Mouse (Mus musculus) retina, embryonic 14.5 days (tissue): ENCODE measurements at regions not wholly inside any gene's neighbourhood (a gene's known extent, or its start where the extent isn't known, plus 50 kb on each side); places are given as distances from the start of the nearest gene placed in this dataset.
"Not testable (repeated sequence)": the region's sequence is repeated elsewhere in the genome, so short reads cannot be mapped to it uniquely, and the experiment has no call there.

Source experiments
- DNase-seq: peaks from one replicate; pipeline ENCODE4 v3.0.0-alpha.2; 2015; ENCODE audit warnings: low spot score

DNA sequence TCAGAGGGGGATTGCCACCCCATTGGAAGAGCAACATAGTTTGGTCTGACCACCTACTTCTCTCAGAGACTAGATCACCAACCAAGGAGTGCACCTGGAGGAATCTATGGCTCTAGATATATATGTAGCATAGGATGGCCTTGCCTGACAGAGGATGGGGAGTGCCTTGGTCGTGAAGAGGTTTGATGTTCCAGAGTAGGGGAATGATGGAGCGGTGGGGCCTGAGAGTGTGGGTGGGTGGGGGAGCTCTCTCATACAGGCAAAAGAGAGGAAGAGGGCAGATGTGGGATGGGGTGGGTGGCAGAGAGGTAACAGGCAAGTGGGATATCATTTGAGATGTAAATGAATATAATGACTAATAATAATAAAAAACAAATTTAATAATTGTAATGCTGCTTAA is 874.0 kb downstream of the Amy2a5 start:
- DNase-seq = no peak

DNA sequence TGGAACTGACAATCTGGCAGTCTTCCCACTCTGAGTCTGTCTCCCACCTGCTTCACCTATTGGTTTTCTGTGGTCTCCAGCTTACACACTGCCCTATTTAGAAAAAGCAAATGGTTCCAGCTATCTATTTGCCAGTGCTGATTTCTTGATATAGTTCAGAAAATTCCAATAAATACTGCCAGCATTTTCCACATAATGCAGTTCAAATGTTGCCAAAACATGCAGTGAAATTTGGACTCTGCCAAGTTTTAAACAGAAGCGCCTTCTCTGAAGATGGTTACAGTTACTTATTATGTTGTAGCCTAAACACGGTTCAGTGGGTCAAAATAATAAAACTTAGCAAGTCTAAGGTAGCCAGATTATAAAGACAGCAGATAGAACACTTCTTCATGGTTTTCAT is 912.8 kb downstream of the Amy2a5 start:
- no peak for DNase-seq

DNA sequence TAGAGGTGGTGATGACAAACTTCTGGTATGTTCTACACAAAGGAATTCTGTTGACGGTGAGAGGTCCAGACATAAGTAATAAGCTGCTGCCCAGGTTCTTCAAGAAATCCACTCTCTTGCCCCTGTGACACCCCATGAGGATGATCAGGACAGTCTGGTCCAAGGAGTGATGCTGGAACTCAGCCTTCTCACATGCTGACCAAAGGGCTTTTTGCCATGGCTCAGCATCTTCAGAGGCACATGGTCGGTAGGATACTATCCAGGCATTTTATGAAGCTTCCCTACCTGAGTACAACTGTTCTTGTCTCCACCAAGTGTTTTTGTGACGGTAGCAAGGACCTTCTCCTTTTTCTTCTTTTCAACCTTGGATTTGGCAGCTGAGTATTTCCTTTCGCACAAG is 927.5 kb downstream of the Amy2a5 start:
- DNase-seq = no peak

DNA sequence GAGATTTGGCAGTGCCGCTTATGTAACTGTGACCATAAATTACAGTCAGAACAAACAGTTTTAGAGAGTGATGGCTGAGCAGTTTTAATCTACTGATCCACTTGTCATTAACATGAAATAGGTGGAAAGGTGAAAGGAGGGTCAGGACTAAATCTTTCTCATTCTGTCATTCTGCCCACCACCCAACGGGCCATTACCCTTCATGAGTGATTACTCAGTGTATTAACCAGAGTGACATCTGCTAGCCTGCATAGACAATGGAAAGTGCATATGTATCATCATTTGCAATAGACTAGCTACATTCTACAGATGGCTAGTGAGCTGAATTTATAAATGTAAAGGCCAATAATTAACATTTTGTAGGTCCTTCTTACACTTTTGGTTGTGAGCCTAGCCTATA is 933.3 kb downstream of the Amy2a5 start:
- peak; percentile 59 for DNase-seq

DNA sequence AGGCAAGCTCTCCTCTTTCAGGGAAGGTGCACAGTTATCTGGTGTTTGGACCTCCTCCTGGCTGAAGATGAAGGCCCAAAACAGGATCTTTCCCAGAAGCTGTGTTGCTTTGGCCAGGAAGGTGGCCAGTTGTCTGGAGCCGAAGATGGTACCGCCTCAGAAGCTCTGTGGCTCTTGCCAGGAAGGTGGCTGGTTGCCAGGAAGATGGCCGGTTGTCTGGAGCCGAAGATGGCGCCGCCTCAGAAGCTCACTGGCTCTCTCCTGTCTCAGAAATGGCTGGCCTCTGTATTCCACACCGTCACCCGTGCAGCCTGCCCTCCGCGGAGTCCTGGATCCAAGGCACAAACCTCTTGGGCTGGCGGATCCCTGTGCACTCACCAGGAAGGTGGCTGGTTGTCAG is 937.4 kb downstream of the Amy2a5 start:
- DNase-seq = not testable (repeated sequence)

DNA sequence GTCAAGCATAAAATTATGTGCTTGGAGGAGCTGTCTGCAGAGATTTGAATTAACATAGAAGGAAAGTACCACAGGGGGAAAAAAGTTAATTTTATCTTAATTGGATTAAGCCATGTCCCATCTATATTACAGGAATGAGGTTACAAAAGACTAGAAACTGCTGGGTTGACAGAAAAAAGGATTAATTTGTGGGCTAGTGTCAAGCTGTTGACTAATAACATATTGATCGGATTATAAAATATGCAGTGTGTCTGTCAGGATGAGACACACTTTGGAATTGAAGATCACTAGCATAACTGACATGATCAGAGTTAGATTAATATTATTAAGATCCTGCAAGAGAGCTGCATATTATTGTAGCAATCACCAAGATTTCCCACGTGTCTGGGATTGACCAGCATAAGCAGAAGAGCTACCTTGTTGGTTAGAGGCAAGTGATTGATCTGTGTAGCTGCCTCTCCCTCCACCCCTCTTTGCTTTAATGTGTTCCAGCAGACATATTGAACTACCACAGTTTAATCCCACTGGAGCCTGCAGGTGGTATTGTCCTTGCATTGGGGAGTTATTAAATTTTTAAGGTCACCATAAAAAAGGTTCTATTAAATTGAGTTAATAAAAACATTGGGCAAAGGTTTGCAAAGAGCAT is 979.7 kb downstream of the Amy2a5 start:
- DNase-seq = peak; percentile 18

DNA sequence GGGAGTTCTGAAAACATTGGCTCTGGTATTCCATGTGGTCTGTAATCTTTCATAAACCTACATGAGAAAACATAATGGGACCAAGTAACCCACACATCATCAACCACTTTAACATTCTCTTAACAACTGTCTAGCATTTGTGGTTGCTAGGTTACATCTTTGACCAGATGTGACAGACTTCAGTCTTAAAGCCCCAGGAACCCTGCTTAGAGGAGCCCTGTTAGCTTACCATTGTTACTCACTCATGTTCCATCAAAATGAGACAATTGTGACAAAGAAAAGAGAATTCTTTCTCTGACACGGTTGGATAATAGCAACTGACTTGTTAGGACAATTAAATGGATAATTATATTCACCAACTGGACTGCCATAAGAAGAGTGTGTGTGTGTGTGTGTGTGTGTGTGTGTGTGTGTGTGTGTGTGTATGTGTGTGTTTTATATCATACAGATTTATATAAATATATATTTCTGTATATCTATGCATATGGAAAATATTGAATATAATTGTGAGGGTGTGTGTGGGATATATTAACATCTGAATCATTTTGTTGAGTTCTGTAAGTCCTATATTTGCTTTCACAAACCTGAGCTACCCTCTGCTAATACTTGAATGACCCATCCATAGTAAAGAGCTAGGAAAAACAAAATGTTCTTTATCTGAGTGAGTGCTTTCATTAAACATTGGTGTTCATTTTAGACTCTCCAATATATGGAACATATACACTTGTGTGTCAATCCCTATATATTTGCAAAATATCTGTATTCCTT is 997.1 kb downstream of the Amy2a5 start:
- peak; percentile 73 for DNase-seq

DNA sequence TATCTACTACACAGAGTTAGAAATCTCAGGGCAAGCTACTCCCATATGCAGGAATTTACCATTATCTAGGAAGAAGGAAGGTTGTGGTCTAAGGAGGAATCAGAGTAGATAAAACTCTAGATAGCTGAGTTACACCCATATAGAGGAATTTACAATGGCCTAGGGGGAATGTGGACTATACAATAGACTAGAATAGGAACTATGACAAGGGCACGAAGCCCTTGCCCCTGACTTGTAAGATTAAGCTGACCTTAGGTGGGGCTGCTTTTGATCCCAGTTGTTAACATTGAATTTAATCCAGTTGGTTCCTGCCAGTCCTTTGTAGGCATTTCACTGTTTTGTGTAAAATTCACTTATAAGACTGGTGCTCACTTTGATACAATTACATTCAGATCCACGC is 1015.7 kb downstream of the Amy2a5 start:
- DNase-seq = not testable (repeated sequence)

DNA sequence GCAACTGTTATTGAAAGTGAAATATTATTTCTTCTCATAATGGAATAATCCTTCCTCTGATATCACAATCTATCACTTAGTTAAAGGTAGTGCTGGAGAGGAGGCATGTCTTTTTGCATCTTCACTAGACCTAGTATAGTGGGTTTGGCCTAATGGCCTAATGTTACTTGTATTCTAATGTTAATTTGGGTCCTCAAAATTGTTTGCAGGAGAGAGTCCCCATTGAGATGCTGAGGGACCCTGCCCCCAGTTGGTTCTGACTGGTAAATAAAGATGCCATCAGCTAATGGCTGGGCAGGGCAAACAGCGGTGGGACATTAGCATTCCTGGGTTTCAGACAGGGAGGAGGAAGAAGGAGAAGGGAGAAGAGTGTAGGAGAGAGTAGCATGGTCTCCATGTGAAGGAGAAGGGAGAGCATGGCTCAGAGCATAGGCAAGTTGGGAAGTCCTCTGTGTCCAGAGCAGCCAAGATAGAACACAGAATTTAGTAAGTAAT is 1019.0 kb downstream of the Amy2a5 start:
- no peak for DNase-seq
